Mouse (Mus musculus): ENCODE data around the gene Inpp5f. TPM values are rescaled to one million over a fixed set of nuclear protein-coding genes. Genes with fewer than 3 reads are reported as not detected.

Gene Inpp5f
- total and polyA plus RNA-seq, 3 experiments: 9.5 to 14.3 TPM; not detected in 1

DNA sequence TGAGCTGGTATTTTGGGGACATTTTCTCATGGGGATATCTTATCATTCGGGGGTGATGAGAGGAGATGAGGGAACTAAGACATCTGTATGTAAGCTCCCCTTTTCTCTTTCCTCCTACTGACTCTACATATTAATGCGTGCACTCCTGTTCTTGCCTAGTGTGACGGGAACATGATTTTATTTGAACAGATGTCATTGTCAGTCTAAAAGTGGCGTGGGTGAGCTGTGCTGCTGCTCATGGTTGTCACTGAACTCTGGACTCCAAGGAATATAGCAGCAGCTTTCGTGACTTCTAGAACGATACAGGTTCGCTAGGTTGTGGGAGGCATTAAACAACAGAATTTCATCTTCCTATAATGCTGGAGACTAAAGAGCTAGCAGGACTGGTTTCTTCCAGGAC is 30.4 kb downstream of the Inpp5f start (continued):
- no peak for TF ChIP-seq MYC (IDR thresholded peaks at IDR 0.05; ENCODE audit: low read depth, low read length)
- TF ChIP-seq SMC3 (IDR thresholded peaks at IDR 0.05; ENCODE audit: low read depth, low read length): no peak
- TF ChIP-seq TBP (IDR thresholded peaks at IDR 0.05; ENCODE audit: low read depth, low read length): no peak

DNA sequence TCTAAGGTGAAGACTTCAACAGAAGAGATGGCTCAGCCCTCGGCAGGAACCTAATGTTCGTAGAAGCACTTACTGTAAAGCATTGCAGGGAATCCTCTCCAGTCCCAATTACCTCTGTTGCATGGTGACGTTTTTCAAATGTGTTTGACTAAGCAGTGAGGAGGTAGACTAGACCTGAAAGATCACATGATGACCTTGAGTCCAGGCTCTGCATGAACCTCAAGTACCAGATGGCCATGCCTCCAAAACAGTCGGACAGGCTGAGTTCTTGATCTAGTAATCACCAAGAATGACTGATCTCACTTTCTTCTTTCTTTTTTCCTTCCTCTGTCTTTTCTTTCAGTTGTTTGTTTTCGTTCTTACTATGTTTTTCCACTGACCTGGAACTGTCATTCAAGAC is 31.3 kb downstream of the Inpp5f start:
- peaks cover 2 to 5% of the 10 kb centered on the region in 2 experiments; a peak in 2 of 4 replicates for H3K4me1 ChIP-seq (ENCODE audit: control insufficient read depth in 1 of 2, insufficient read depth in 2 of 2, low read length in 2 of 2)
- no peaks in the 10 kb centered on the region for H3K9me3 ChIP-seq (replicated peaks; ENCODE audit: insufficient read depth, low read length)
- H3K4me3 ChIP-seq (ENCODE audit: control insufficient read depth in 1 of 2, insufficient read depth in 1 of 2, low read depth in 2 of 2, low read length in 2 of 2): no peak overlapping the region
- TF ChIP-seq ETS1 (IDR thresholded peaks at IDR 0.05; ENCODE audit: low read depth, low read length): no peak
- DNase-seq (ENCODE audit: low read depth, low spot score): no peak
- no peaks in the 10 kb centered on the region for H3K27me3 ChIP-seq (ENCODE audit: control insufficient read depth in 1 of 2, insufficient read depth in 2 of 2, low read length in 2 of 2)
- H3K27ac ChIP-seq (ENCODE audit: control insufficient read depth, low read depth, low read length): no peak overlapping the region
- H3K79me2 ChIP-seq (ENCODE audit: control insufficient read depth, insufficient read depth, low read length, poor library complexity): no peaks in the 10 kb centered on the region
- H3K36me3 ChIP-seq (ENCODE audit: control insufficient read depth in 1 of 2, insufficient read depth in 2 of 2, low read length in 2 of 2): no peaks in the 10 kb centered on the region
- H3K9ac ChIP-seq (ENCODE audit: control insufficient read depth, low read depth, low read length, poor library complexity, severe bottlenecking): no peak overlapping the region

- Histone ChIP-seq H3K79me2 (ENCODE audit: control insufficient read depth, insufficient read depth, low read length, poor library complexity) (0 out of 2 replicates have a peak, but pooled peaks cover 1% of the 10 kb centered on the region), H3K36me3 (ENCODE audit: control insufficient read depth in 1 of 2, insufficient read depth in 2 of 2, low read length in 2 of 2) (peaks cover 0 to 8% of the 10 kb centered on the region in 2 experiments; a peak in 2 of 4 replicates), H3K27ac (ENCODE audit: control insufficient read depth, low read depth, low read length) (no peak overlapping the region), H3K4me3 (ENCODE audit: control insufficient read depth in 1 of 2, insufficient read depth in 1 of 2, low read depth in 2 of 2, low read length in 2 of 2) (no peak overlapping the region), H3K9me3 (replicated peaks; ENCODE audit: insufficient read depth, low read length) (no peaks in the 10 kb centered on the region), H3K9ac (ENCODE audit: control insufficient read depth, low read depth, low read length, poor library complexity, severe bottlenecking) (no peak overlapping the region), H3K4me1 (ENCODE audit: control insufficient read depth in 1 of 2, insufficient read depth in 2 of 2, low read length in 2 of 2) (peaks cover 4 to 8% of the 10 kb centered on the region in 2 experiments; a peak in 3 of 4 replicates), H3K27me3 (ENCODE audit: control insufficient read depth in 1 of 2, insufficient read depth in 2 of 2, low read length in 2 of 2) (no peaks in the 10 kb centered on the region)
- no peak for TF ChIP-seq POLR2AphosphoS2 (IDR thresholded peaks at IDR 0.05; ENCODE audit: low read length)
- no peak for TF ChIP-seq USF2 (IDR thresholded peaks at IDR 0.05; ENCODE audit: borderline replicate concordance in 1 of 2, insufficient read depth in 1 of 2, low read depth in 1 of 2, low read length in 2 of 2)
- no peak for TF ChIP-seq KAT2A (conservative IDR thresholded peaks at IDR 0.05; ENCODE audit: low read depth, low read length)
- TF ChIP-seq ZC3H11A (IDR thresholded peaks at IDR 0.05; ENCODE audit: low read depth, low read length): no peak
- no peak for TF ChIP-seq SIN3A (IDR thresholded peaks at IDR 0.05; ENCODE audit: low read length)
- no peak for TF ChIP-seq TBP (IDR thresholded peaks at IDR 0.05; ENCODE audit: low read depth, low read length)
- TF ChIP-seq EP300 (IDR thresholded peaks at IDR 0.05; ENCODE audit: low read depth in 1 of 2, low read length in 2 of 2): no peak
- TF ChIP-seq CHD2 (IDR thresholded peaks at IDR 0.05; ENCODE audit: low read length): no peak
- no peak for TF ChIP-seq CTCF (IDR thresholded peaks at IDR 0.05 in 2 of 3, conservative IDR thresholded peaks at IDR 0.05 in 1 of 3; ENCODE audit: control insufficient read depth in 1 of 3, insufficient read depth in 1 of 3, low read depth in 2 of 3, low read length in 3 of 3, poor library complexity in 1 of 3, severe bottlenecking in 1 of 3)
- TF ChIP-seq RAD21 (IDR thresholded peaks at IDR 0.05; ENCODE audit: low read depth, low read length): no peak
- DNase-seq (ENCODE audit: low read depth, low spot score): no peak
These were observed 45.8 kb downstream of the Inpp5f start for GRCm38 (mm10) chr7:128656970-128657369.

GRCm38 (mm10) chr7:128663906-128664305 is 52.8 kb downstream of the Inpp5f start:
- Histone ChIP-seq H3K4me1 (ENCODE audit: control insufficient read depth in 1 of 2, insufficient read depth in 2 of 2, low read length in 2 of 2) (peaks cover 14 to 16% of the 10 kb centered on the region in 2 experiments), H3K27me3 (ENCODE audit: control insufficient read depth in 1 of 2, insufficient read depth in 2 of 2, low read length in 2 of 2) (no peaks in the 10 kb centered on the region)
- TF ChIP-seq GATA1 (IDR thresholded peaks at IDR 0.05; ENCODE audit: low read depth, low read length) (no peak), ZMIZ1 (IDR thresholded peaks at IDR 0.05; ENCODE audit: low read depth, low read length) (no peak), CHD1 (IDR thresholded peaks at IDR 0.05; ENCODE audit: low read depth, low read length) (no peak), MAZ (IDR thresholded peaks at IDR 0.05; ENCODE audit: low read depth, low read length) (no peak), POLR2AphosphoS5 (IDR thresholded peaks at IDR 0.05; ENCODE audit: borderline replicate concordance, low read depth, low read length) (no peak), CHD2 (IDR thresholded peaks at IDR 0.05; ENCODE audit: low read length) (no peak), NELFE (IDR thresholded peaks at IDR 0.05; ENCODE audit: low read depth, low read length) (no peak), MAX (IDR thresholded peaks at IDR 0.05; ENCODE audit: low read length) (no peak), MEF2A (IDR thresholded peaks at IDR 0.05; ENCODE audit: extremely low read depth, insufficient replicate concordance, low read depth, low read length, poor library complexity, severe bottlenecking) (no peak), HCFC1 (IDR thresholded peaks at IDR 0.05; ENCODE audit: low read depth, low read length) (no peak), ELF1 (IDR thresholded peaks at IDR 0.05; ENCODE audit: low read depth, low read length) (no peak), JUND (IDR thresholded peaks at IDR 0.05; ENCODE audit: low read depth, low read length) (no peak), MYC (IDR thresholded peaks at IDR 0.05; ENCODE audit: low read depth, low read length) (no peak), ETS1 (IDR thresholded peaks at IDR 0.05; ENCODE audit: low read depth, low read length) (no peak), ZNF384 (IDR thresholded peaks at IDR 0.05; ENCODE audit: low read depth, low read length) (no peak)

More at GRCm38 (mm10) chr7:128663906-128664305, 52.8 kb downstream of the Inpp5f start:
- Histone ChIP-seq H3K36me3 (ENCODE audit: control insufficient read depth in 1 of 2, insufficient read depth in 2 of 2, low read length in 2 of 2) (peaks cover 0 to 19% of the 10 kb centered on the region in 2 experiments; a peak in 2 of 4 replicates), H3K9ac (ENCODE audit: control insufficient read depth, low read depth, low read length, poor library complexity, severe bottlenecking) (no peak overlapping the region), H3K79me2 (ENCODE audit: control insufficient read depth, insufficient read depth, low read length, poor library complexity) (no peaks in the 10 kb centered on the region), H3K4me3 (ENCODE audit: control insufficient read depth in 1 of 2, insufficient read depth in 1 of 2, low read depth in 2 of 2, low read length in 2 of 2) (no peak overlapping the region), H3K27ac (ENCODE audit: control insufficient read depth, low read depth, low read length) (no peak overlapping the region), H3K9me3 (replicated peaks; ENCODE audit: insufficient read depth, low read length) (no peaks in the 10 kb centered on the region)
- no peak for DNase-seq (ENCODE audit: low read depth, low spot score)
